Comparison of ENCODE assay signal across 10 mouse cellular contexts in genomic region chr6:129033397-129033796, GRCm38 (mm10). TPM values are rescaled to one million over a fixed set of nuclear protein-coding genes. Genes with fewer than 3 reads are reported as not detected.
DNase-seq lines count a peak whose midpoint lies in the region; ATAC-seq and TF ChIP-seq lines count a peak whose summit lies in the region.
"Had no signal": no experiment of that assay in that cellular context is flagged by ENCODE, and none has a peak within 500 bp of the region (broad histone marks: within the 10 kb centered on the region; RNA-seq: fewer than 3 reads in every experiment).

No protein-coding gene starts in this region.

- in situ Hi-C loops in Patski (cut with MboI; ENCODE audit: low pct_unique_long_range_greater_than_20kb), result no loop called here

- no peak overlapping the region for H3K27ac ChIP-seq in left cerebral cortex, adult 2 months
- H3K27ac ChIP-seq: heart, embryonic 13.5 days had no signal

- CTCF ChIA-PET in Patski (lab: Charles Lee), result interaction anchor here (1.2 to 1.6 kb wide), 3 partner anchors 63 to 222 kb away, joined by 3 to 4 read pairs (median 3); no protein-coding TSS in a partner anchor

- no peak overlapping the region for H3K4me3 ChIP-seq in left cerebral cortex, adult 2 months
- H3K4me3 ChIP-seq: heart, embryonic 13.5 days had no signal

- POLR2A ChIA-PET in Patski (lab: Charles Lee), result no interaction called here

- H3K27me3 ChIP-seq in Patski, result peaks cover 3% of the 10 kb centered on the region
- H3K27me3 ChIP-seq: heart, embryonic 13.5 days had no signal

- no peak for DNase-seq in left cerebral cortex, adult 2 months (ENCODE audit: extremely low spot score in 1 of 2, low spot score in 2 of 2)
- DNase-seq in left cerebral cortex, adult 11 months (ENCODE audit: low spot score), result no peak
- no peak for DNase-seq in Patski (ENCODE audit: low read depth, low spot score)
- DNase-seq in skeletal muscle tissue, adult 2 months (ENCODE audit: low read depth, low spot score), result peak; percentile 27
- no peak for DNase-seq in embryo, embryonic 9.5 days (ENCODE audit: extremely low spot score)
- no peak for DNase-seq in urinary bladder, adult 18-20 months (ENCODE audit: low spot score in 2 of 2)
- DNase-seq: adrenal gland, postnatal 25 days had no signal

- no peak for ATAC-seq in Patski
- peak; percentile 65 for ATAC-seq in inflammation-experienced regulatory T-cells, adult 6 months

- peak; percentile 34 for TF ChIP-seq CTCF in left cerebral cortex, adult 2 months (IDR thresholded peaks at IDR 0.05)
- TF ChIP-seq CTCF in Patski (IDR thresholded peaks at IDR 0.05), result peak; percentile 66

- intact Hi-C loops in left cerebral cortex, adult 2 months (cut with DNase I), result no loop called here

RNA-seq across cellular contexts. Expression of gene Klrb1f, which starts 12.3 kb away (rescaled TPM):
- not detected for total RNA-seq in left cerebral cortex, adult 2 months (2021)
- not detected for polyA plus RNA-seq in Patski (2021)
- polyA plus RNA-seq in inflammation-experienced regulatory T-cells, adult 6 months (2017; shearing (Covaris generic)), result 1 to 10 TPM; 1.5 to 9.2 (median 5.2) TPM
- total RNA-seq: adrenal gland, postnatal 25 days; left cerebral cortex, postnatal 36 days had no signal
- polyA plus RNA-seq: heart, embryonic 13.5 days had no signal
